Mouse (Mus musculus) CH12.LX (cell line): Measurements from ENCODE around the gene Zbtb46. TPM values are rescaled to one million over a fixed set of nuclear protein-coding genes. Genes with fewer than 3 reads are reported as not detected.

Source experiments
- DNase-seq: peaks from one replicate; pipeline ENCODE4 v3.0.0-alpha.2; 2013; ENCODE audit errors: extremely low read depth
- H3K27ac ChIP-seq: 2 replicates; pipeline ENCODE4 v1.5.1; 2012; ENCODE audit warnings: low read depth, mild to moderate bottlenecking, control low read depth, moderate library complexity; ENCODE audit not compliant: insufficient read depth
- H3K27me3 ChIP-seq: replicated peaks from 2 replicates; pipeline ENCODE3; 2012; ENCODE audit warnings: inconsistent platforms
- H3K36me3 ChIP-seq, 2 experiments: replicated peaks in 1 of 2; 2 replicates each; pipeline versions ENCODE3 to v1.6.1; 2012; ENCODE audit warnings: inconsistent platforms in 1 of 2, low read length in 1 of 2, mild to moderate bottlenecking in 1 of 2, mixed read lengths in 1 of 2, moderate library complexity in 1 of 2; ENCODE audit not compliant: control insufficient read depth in 1 of 2, insufficient read depth in 1 of 2
- H3K4me1 ChIP-seq, 2 experiments: 2 replicates each; pipeline ENCODE4 v1.6.1; 2012; ENCODE audit warnings: inconsistent platforms in 1 of 2, moderate library complexity in 1 of 2; ENCODE audit not compliant: insufficient read depth in 2 of 2, control insufficient read depth in 1 of 2
- H3K4me2 ChIP-seq: 2 replicates; pipeline ENCODE4 v1.6.1; 2012; ENCODE audit warnings: low read depth, mild to moderate bottlenecking, control low read depth; ENCODE audit not compliant: poor library complexity, insufficient read depth, severe bottlenecking
- H3K4me3 ChIP-seq, 3 experiments: fragments of 150-350 bp in 1 of 3; sonication (generic) in 1 of 3; replicated peaks in 1 of 3; 2 replicates each; pipeline versions ENCODE3 to v1.5.1; 2011 to 2012; ENCODE audit warnings: low read depth in 2 of 3, low read length in 2 of 3, mild to moderate bottlenecking in 2 of 3, moderate library complexity in 2 of 3, control low read depth in 1 of 3, improper control_type of control experiment in 1 of 3, inconsistent platforms in 1 of 3, mixed read lengths in 1 of 3; ENCODE audit not compliant: poor library complexity in 1 of 3
- H3K79me2 ChIP-seq: replicated peaks from 2 replicates; pipeline ENCODE4 v1.6.1; 2012; ENCODE audit warnings: mild to moderate bottlenecking, moderate library complexity; ENCODE audit not compliant: control insufficient read depth, poor library complexity, insufficient read depth, severe bottlenecking; ENCODE audit errors: extremely low read depth
- H3K9ac ChIP-seq: 2 replicates; pipeline ENCODE4 v1.6.1; 2012; ENCODE audit warnings: low read depth, mild to moderate bottlenecking, control low read depth, moderate library complexity; ENCODE audit not compliant: insufficient read depth
- H3K9me3 ChIP-seq: replicated peaks from 2 replicates; pipeline ENCODE3; 2012; ENCODE audit warnings: low read length, inconsistent platforms, mixed read lengths
- CHD1 ChIP-seq: IDR thresholded peaks from 2 replicates; pipeline ENCODE4 v1.6.1; 2012; ENCODE audit warnings: low read depth, low read length, improper control_type of control experiment, inconsistent platforms
- ELF1 ChIP-seq: IDR thresholded peaks from 2 replicates; pipeline ENCODE4 v1.6.1; 2014; ENCODE audit warnings: low read depth, mild to moderate bottlenecking, inconsistent platforms, low read length, improper control_type of control experiment
- EP300 ChIP-seq: IDR thresholded peaks from 2 replicates; pipeline ENCODE4 v1.6.1; 2011; ENCODE audit warnings: low read length, improper control_type of control experiment
- ETS1 ChIP-seq: conservative IDR thresholded peaks from 2 replicates; pipeline ENCODE4 v1.6.1; 2012; ENCODE audit warnings: low read depth, mild to moderate bottlenecking, inconsistent platforms, low read length, improper control_type of control experiment, moderate library complexity
- GABPA ChIP-seq: IDR thresholded peaks from 2 replicates; pipeline ENCODE4 v1.6.1; 2012; ENCODE audit warnings: low read depth, low read length, improper control_type of control experiment, inconsistent platforms; ENCODE audit not compliant: insufficient replicate concordance
- IRF4 ChIP-seq: IDR thresholded peaks from 2 replicates; pipeline ENCODE4 v1.6.1; 2014; ENCODE audit warnings: low read depth, mild to moderate bottlenecking, inconsistent platforms, low read length, improper control_type of control experiment
- JUN ChIP-seq: IDR thresholded peaks from 2 replicates; pipeline ENCODE4 v1.6.1; 2011; ENCODE audit warnings: low read depth, mild to moderate bottlenecking, low read length, improper control_type of control experiment, moderate library complexity; ENCODE audit not compliant: insufficient read depth
- KAT2A ChIP-seq: IDR thresholded peaks from 2 replicates; pipeline ENCODE4 v1.6.1; 2012; ENCODE audit warnings: low read length, improper control_type of control experiment, inconsistent platforms; ENCODE audit not compliant: insufficient replicate concordance
- MAFK ChIP-seq: IDR thresholded peaks from 2 replicates; pipeline ENCODE4 v1.6.1; 2011; ENCODE audit warnings: low read length, improper control_type of control experiment; ENCODE audit not compliant: insufficient replicate concordance
- MAZ ChIP-seq: IDR thresholded peaks from 2 replicates; pipeline ENCODE4 v1.6.1; 2012; ENCODE audit warnings: low read depth, mild to moderate bottlenecking, inconsistent platforms, low read length, improper control_type of control experiment, moderate library complexity
- MEF2A ChIP-seq: IDR thresholded peaks from 2 replicates; pipeline ENCODE4 v1.6.1; 2014; ENCODE audit warnings: low read depth, mild to moderate bottlenecking, inconsistent platforms, low read length, improper control_type of control experiment, borderline replicate concordance
- MYC ChIP-seq: IDR thresholded peaks from 2 replicates; pipeline ENCODE4 v1.6.1; 2011; ENCODE audit warnings: low read depth, mild to moderate bottlenecking, improper control_type of control experiment, low read length
- POLR2A ChIP-seq: IDR thresholded peaks from 2 replicates; pipeline ENCODE4 v1.6.1; 2011; ENCODE audit warnings: low read depth, mild to moderate bottlenecking, improper control_type of control experiment, low read length
- POLR2AphosphoS2 ChIP-seq: IDR thresholded peaks from 2 replicates; pipeline ENCODE4 v1.6.1; 2011; ENCODE audit warnings: low read depth, low read length, improper control_type of control experiment
- SIN3A ChIP-seq: IDR thresholded peaks from 2 replicates; pipeline ENCODE4 v1.6.1; 2012; ENCODE audit warnings: low read length, improper control_type of control experiment, inconsistent platforms
- TBP ChIP-seq: conservative IDR thresholded peaks from 2 replicates; pipeline ENCODE4 v1.6.1; 2011; ENCODE audit warnings: low read depth, low read length, improper control_type of control experiment
- TCF12 ChIP-seq: IDR thresholded peaks from 2 replicates; pipeline ENCODE4 v1.6.1; 2014; ENCODE audit warnings: low read depth, mild to moderate bottlenecking, inconsistent platforms, low read length, improper control_type of control experiment
- UBTF ChIP-seq: IDR thresholded peaks from 2 replicates; pipeline ENCODE4 v1.6.1; 2012; ENCODE audit warnings: low read depth, mild to moderate bottlenecking, inconsistent platforms, low read length, improper control_type of control experiment, moderate library complexity
- USF1 ChIP-seq: IDR thresholded peaks from 2 replicates; pipeline ENCODE4 v1.6.1; 2014; ENCODE audit warnings: low read depth, mild to moderate bottlenecking, inconsistent platforms, low read length, improper control_type of control experiment
- ZC3H11A ChIP-seq: IDR thresholded peaks from 2 replicates; pipeline ENCODE4 v1.6.1; 2012; ENCODE audit warnings: low read depth, mild to moderate bottlenecking, inconsistent platforms, low read length, improper control_type of control experiment
- ZNF384 ChIP-seq: IDR thresholded peaks from 2 replicates; pipeline ENCODE4 v1.6.1; 2012; ENCODE audit warnings: low read depth, low read length, improper control_type of control experiment, inconsistent platforms
- dilution Hi-C: fragments of 300-500 bp; cut with MboI; formaldehyde crosslinking; loops from 2 replicates; pipeline ENCODE4 v1.14.3; 2020; ENCODE audit warnings: low sequenced_read_pairs; ENCODE audit not compliant: extremely low pct_unique_long_range_greater_than_20kb, extremely low pct_ligation_motif_present
- in situ Hi-C: fragments of 300-500 bp; cut with MboI; formaldehyde crosslinking; loops from 3 replicates; pipeline ENCODE4 v1.14.3; 2019; ENCODE audit warnings: low sequenced_read_pairs, low pct_ligation_motif_present, low pct_unique_long_range_greater_than_20kb, mixed read lengths
- polyA plus RNA-seq: library from polyadenylated mRNA; unstranded; fragments of >175 nt; gene quantifications from 2 replicates; pipeline ENCODE4 v1.2.1, GENCODE M21; 2012; ENCODE audit warnings: low read depth; ENCODE audit not compliant: insufficient read length
- total RNA-seq, 2 experiments: library from RNA; depleted of rRNA; stranded (reverse); fragments of 300-350 nt in 1 of 2; fragments of >200 nt in 1 of 2; gene quantifications; 2 replicates each; pipeline ENCODE4 v1.2.3; 2012 to 2014

Zbtb46 gene
- total and polyA plus RNA-seq, 3 experiments = 5.3 to 9.3 (median 6.7) TPM

- H3K9ac ChIP-seq = peak overlapping the region; percentile 39
- in situ Hi-C loops = loop anchor here (10.0 kb wide), 1 partner anchor 285 kb away; the partner anchor contains the start of genes Lkaaear1 and Rgs19
Observed at GRCm38 (mm10) chr2:181409643-181410042, 49.6 kb downstream of the Zbtb46 start.

GRCm38 (mm10) chr2:181403722-181404121, 55.5 kb downstream of the Zbtb46 start:
- Histone ChIP-seq H3K4me3 (no peak overlapping the region), H3K9me3 (no peaks in the 10 kb centered on the region), H3K79me2 (no peaks in the 10 kb centered on the region), H3K4me2 (no peak overlapping the region), H3K36me3 (peaks cover 5 to 36% of the 10 kb centered on the region in 2 experiments), H3K4me1 (0 out of 4 replicates have a peak, but pooled peaks cover 0 to 3% of the 10 kb centered on the region in 2 experiments), H3K27ac (no peak overlapping the region)
- DNase-seq = no peak
- in situ Hi-C loops = loop anchor here (10.0 kb wide), 1 partner anchor 291 kb away; the partner anchor contains the start of genes Lkaaear1 and Rgs19
- TF ChIP-seq USF1 = no peak
- TF ChIP-seq MAFK = no peak
- no peak for TF ChIP-seq CHD1
- no peak for TF ChIP-seq EP300
- TF ChIP-seq SIN3A = no peak
- TF ChIP-seq, all 38 proteins: peak for 0
- Histone ChIP-seq H3K9ac (no peak overlapping the region), H3K27me3 (no peaks in the 10 kb centered on the region)
- dilution Hi-C loops = no loop called here

More at GRCm38 (mm10) chr2:181409643-181410042, 49.6 kb downstream of the Zbtb46 start:
- Histone ChIP-seq H3K4me3 (no peak overlapping the region), H3K4me2 (peak overlapping the region; percentile 86), H3K79me2 (peaks cover 2% of the 10 kb centered on the region; the same call in 1 of the 2 replicates), H3K27ac (peak overlapping the region; percentile 28; the same call in 1 of the 2 replicates), H3K36me3 (peaks cover 5 to 56% of the 10 kb centered on the region in 2 experiments), H3K9me3 (no peaks in the 10 kb centered on the region), H3K4me1 (peaks cover 18 to 26% of the 10 kb centered on the region in 2 experiments), H3K27me3 (no peaks in the 10 kb centered on the region)
- 0 out of 2 replicates have a peak, but pooled peaks have one; percentile 6 for TF ChIP-seq JUN
- TF ChIP-seq KAT2A = no peak
- peak; percentile 9; the same call in 1 of the 2 replicates for TF ChIP-seq ELF1
- TF ChIP-seq UBTF = no peak
- TF ChIP-seq SIN3A = 0 out of 2 replicates have a peak, but pooled peaks have one; percentile 50
- 0 out of 2 replicates have a peak, but pooled peaks have one; percentile 5 for TF ChIP-seq ZNF384
- TF ChIP-seq GABPA = no peak
- TF ChIP-seq POLR2A = 0 out of 2 replicates have a peak, but pooled peaks have one; percentile 24
- DNase-seq = peak; percentile 48
- dilution Hi-C loops = no loop called here

DNA sequence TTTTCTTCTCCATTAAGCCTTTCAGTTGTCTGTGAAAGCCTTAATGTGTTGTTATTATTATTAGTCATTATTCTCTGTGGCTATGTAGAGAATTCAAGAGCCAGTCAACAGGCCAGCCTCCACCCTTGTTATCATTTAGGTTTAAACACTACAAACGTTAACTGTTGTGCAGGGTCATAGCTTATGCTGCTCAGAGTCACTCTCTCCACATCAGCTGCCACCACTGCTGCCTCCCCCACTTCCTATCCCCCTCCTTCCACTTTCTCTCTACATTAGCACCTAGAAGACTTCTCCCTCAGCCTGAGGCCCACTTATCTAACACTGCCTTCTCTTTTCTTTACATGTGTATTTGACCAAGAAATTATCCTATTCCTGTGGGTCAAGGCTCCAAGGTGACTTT, 57.7 kb downstream of the Zbtb46 start:
- H3K4me2 ChIP-seq = no peak overlapping the region
- 0 out of 4 replicates have a peak, but pooled peaks cover 0 to 3% of the 10 kb centered on the region in 2 experiments for H3K4me1 ChIP-seq
- H3K9ac ChIP-seq = no peak overlapping the region
- TF ChIP-seq IRF4 (no peak), SIN3A (no peak), POLR2AphosphoS2 (no peak), MYC (no peak), ETS1 (no peak), ZC3H11A (no peak), TCF12 (no peak), TBP (no peak), ELF1 (no peak), MEF2A (no peak), MAZ (no peak)
- H3K79me2 ChIP-seq = no peaks in the 10 kb centered on the region
- no peak overlapping the region for H3K27ac ChIP-seq
- H3K27me3 ChIP-seq = no peaks in the 10 kb centered on the region
- no peak overlapping the region for H3K4me3 ChIP-seq
- DNase-seq = no peak
- in situ Hi-C loops = loop anchor here (10.0 kb wide), 1 partner anchor 293 kb away; the partner anchor contains the start of genes Lkaaear1 and Rgs19
- peaks cover 5 to 21% of the 10 kb centered on the region in 2 experiments for H3K36me3 ChIP-seq
- no peaks in the 10 kb centered on the region for H3K9me3 ChIP-seq
- dilution Hi-C loops = no loop called here
